Mouse (Mus musculus) kidney, adult 9 months (tissue): ENCODE measurements at regions not wholly inside any gene's neighbourhood (a gene's known extent, or its start where the extent isn't known, plus 50 kb on each side); places are given as distances from the start of the nearest gene placed in this dataset.
"Not testable (repeated sequence)": the region's sequence is repeated elsewhere in the genome, so short reads cannot be mapped to it uniquely, and the experiment has no call there.

ENCODE experiments used
- DNase-seq: peaks from one replicate; pipeline ENCODE4 v3.0.0; 2022

- no peak for DNase-seq
Observed at GRCm38 (mm10) chr1:113932492-113932891, 1752.1 kb upstream of the Cntnap5a start.

- no peak for DNase-seq
Observed at GRCm38 (mm10) chr1:113958016-113958751, 1726.4 kb upstream of the Cntnap5a start.

GRCm38 (mm10) chr1:113959267-113959666 is 1725.3 kb upstream of the Cntnap5a start:
- not testable (repeated sequence) for DNase-seq

- not testable (repeated sequence) for DNase-seq
Observed at GRCm38 (mm10) chr1:113963931-113964330, 1720.6 kb upstream of the Cntnap5a start.

GRCm38 (mm10) chr1:113964431-113964830 is 1720.1 kb upstream of the Cntnap5a start:
- DNase-seq: no peak

GRCm38 (mm10) chr1:113970617-113971016 is 1713.9 kb upstream of the Cntnap5a start:
- no peak for DNase-seq

- no peak for DNase-seq
Observed at GRCm38 (mm10) chr1:113980111-113980510, 1704.4 kb upstream of the Cntnap5a start.

GRCm38 (mm10) chr1:113989676-113990296 is 1694.8 kb upstream of the Cntnap5a start:
- no peak for DNase-seq

GRCm38 (mm10) chr1:113992488-113992887 is 1692.1 kb upstream of the Cntnap5a start:
- no peak for DNase-seq

GRCm38 (mm10) chr1:114037877-114038276 is 1646.7 kb upstream of the Cntnap5a start:
- DNase-seq: no peak

GRCm38 (mm10) chr1:114039383-114039782 is 1645.2 kb upstream of the Cntnap5a start:
- peak; percentile 16 for DNase-seq

GRCm38 (mm10) chr1:114063097-114063496 is 1621.5 kb upstream of the Cntnap5a start:
- DNase-seq: no peak

GRCm38 (mm10) chr1:114074506-114074905 is 1610.0 kb upstream of the Cntnap5a start:
- no peak for DNase-seq
